Mouse (Mus musculus) liver, embryonic 14.5 days (tissue): ENCODE results near the gene 9530068E07Rik. TPM values are rescaled to one million over a fixed set of nuclear protein-coding genes. Genes with fewer than 3 reads are reported as not detected.

Experiments
- ATAC-seq: fragments of 200-750 bp; cut with Nextera tagmentation; 2 replicates; pipeline ENCODE4 v1.8.0; 2017; ENCODE audit warnings: moderate number of reproducible peaks, mild to moderate bottlenecking, moderate library complexity; ENCODE audit not compliant: insufficient read depth
- DNase-seq, 3 experiments: peaks; one replicate each; pipeline ENCODE4 v3.0.0-alpha.2; 2012 to 2013; ENCODE audit warnings: low read depth in 3 of 3, low spot score in 3 of 3
- H3K27ac ChIP-seq: fragments of 300-500 bp; sonication (generic); 2 replicates; pipeline ENCODE4 v1.5.1; 2014; ENCODE audit warnings: moderate library complexity, mild to moderate bottlenecking, control low read depth, inconsistent platforms
- H3K27me3 ChIP-seq: fragments of 300-500 bp; sonication (generic); 2 replicates; pipeline ENCODE4 v1.6.1; 2014; ENCODE audit warnings: mild to moderate bottlenecking, low read length, moderate library complexity; ENCODE audit not compliant: control insufficient read depth, insufficient read depth
- H3K36me3 ChIP-seq: fragments of 300-500 bp; sonication (generic); replicated peaks from 2 replicates; pipeline ENCODE4 v1.6.1; 2014; ENCODE audit warnings: low read depth; ENCODE audit not compliant: control insufficient read depth, insufficient read depth
- H3K4me1 ChIP-seq, 2 experiments: fragments of 200-500 bp in 1 of 2; fragments of 300-500 bp in 1 of 2; sonication (generic) in 1 of 2; replicated peaks; 2 replicates each; pipeline ENCODE4 v1.6.1; 2012 to 2014; ENCODE audit warnings: antibody characterized with exemption in 1 of 2, inconsistent platforms in 1 of 2, low read length in 1 of 2; ENCODE audit not compliant: control insufficient read depth in 2 of 2, insufficient read depth in 2 of 2
- H3K4me2 ChIP-seq: fragments of 300-500 bp; sonication (generic); 2 replicates; pipeline ENCODE4 v1.6.1; 2014; ENCODE audit warnings: low read depth, mild to moderate bottlenecking, control low read depth, moderate library complexity
- H3K4me3 ChIP-seq, 2 experiments: fragments of 200-500 bp in 1 of 2; fragments of 300-500 bp in 1 of 2; sonication (generic) in 1 of 2; 2 replicates each; pipeline ENCODE4 v1.5.1; 2012 to 2014; ENCODE audit warnings: low read depth in 2 of 2, low read length in 2 of 2, mild to moderate bottlenecking in 2 of 2, control low read depth in 1 of 2, inconsistent platforms in 1 of 2, moderate library complexity in 1 of 2; ENCODE audit not compliant: insufficient read depth in 1 of 2
- H3K9ac ChIP-seq: fragments of 300-500 bp; sonication (generic); replicated peaks from 2 replicates; pipeline ENCODE4 v1.6.1; 2014; ENCODE audit warnings: mild to moderate bottlenecking, control low read depth, moderate library complexity
- H3K9me3 ChIP-seq: fragments of 300-500 bp; sonication (generic); 2 replicates; pipeline ENCODE4 v1.6.1; 2016; ENCODE audit warnings: low read length, mixed read lengths; ENCODE audit not compliant: control insufficient read depth
- CTCF ChIP-seq: IDR thresholded peaks from 2 replicates; pipeline ENCODE4 v1.5.1; 2016; ENCODE audit warnings: antibody characterized with exemption, low read depth, control low read depth
- EP300 ChIP-seq: IDR thresholded peaks from 2 replicates; pipeline ENCODE4 v1.6.1; 2016; ENCODE audit warnings: antibody characterized with exemption, low read depth
- WGBS: fragments of 180-500 bp; shearing (Covaris S2); extraction: QIAGEN DNeasy Blood & Tissue Kit; methylation state at CpG from one replicate; pipeline ENCODE4 v1.1.7; 2014; ENCODE audit not compliant: insufficient replicate concordance; 5-methylcytosine and 5-hydroxymethylcytosine counted together
- polyA plus RNA-seq, 2 experiments: library from polyadenylated mRNA; depleted of rRNA in 1 of 2; stranded (reverse) in 1 of 2; unstranded in 1 of 2; fragments of >200 nt; fragmentation: Nextera tagmentation in 1 of 2; extraction: Ambion mirVana in 1 of 2; gene quantifications; 2 replicates each; pipeline versions ENCODE4 v1.2.1 to v1.2.3; 2012 to 2014

The 9530068E07Rik gene
- polyA plus RNA-seq, 2 experiments: 31.3 to 44.7 TPM

DNA sequence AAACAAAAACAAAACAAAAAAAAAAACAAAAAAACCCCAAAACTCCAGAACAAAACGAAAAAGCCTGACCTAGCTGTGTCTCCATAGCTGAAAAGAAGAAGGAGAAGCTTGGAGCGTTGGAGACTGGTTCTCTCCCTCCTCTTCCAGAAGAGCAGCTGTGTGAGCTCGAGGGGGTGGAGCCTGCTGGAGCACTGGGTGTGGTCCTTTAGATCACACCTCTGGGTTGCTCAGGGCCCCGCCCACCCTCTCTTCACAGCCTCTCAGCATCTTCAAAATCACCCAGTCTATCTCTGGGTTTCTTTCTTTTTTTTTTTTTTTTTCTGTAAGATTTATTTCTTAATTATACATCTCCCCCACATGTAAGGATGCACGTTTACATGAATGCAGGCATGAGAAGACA is 23.0 kb downstream of the 9530068E07Rik start:
- 24% methylated on average over 5 of the region's 5 CpGs for WGBS
- TF ChIP-seq CTCF: no peak
- TF ChIP-seq EP300: no peak
- H3K27me3 ChIP-seq: no peaks in the 10 kb centered on the region

DNA sequence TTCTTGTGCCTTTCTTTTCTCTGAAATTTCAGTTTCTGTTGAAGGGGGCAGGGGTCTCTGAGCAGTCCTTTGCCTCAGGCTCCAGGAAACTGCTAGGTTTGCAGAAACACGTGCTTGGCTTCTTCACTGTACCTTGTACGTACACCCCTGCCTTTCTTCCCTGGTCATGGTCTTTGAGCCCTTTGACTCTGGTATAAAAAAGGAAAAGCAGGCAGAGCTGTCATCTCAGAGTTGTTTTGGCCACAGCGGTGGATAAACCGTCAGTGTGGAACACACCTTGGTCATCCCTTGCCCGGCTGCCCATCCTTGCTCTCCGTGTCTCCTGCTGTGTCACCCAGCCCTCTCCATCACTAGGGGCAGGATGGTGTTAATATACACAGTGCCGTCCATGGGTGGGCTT is 23.6 kb downstream of the 9530068E07Rik start:
- Histone ChIP-seq H3K27ac (no peak overlapping the region), H3K27me3 (no peaks in the 10 kb centered on the region), H3K9me3 (no peaks in the 10 kb centered on the region), H3K4me1 (no peaks in the 10 kb centered on the region), H3K4me3 (no peak overlapping the region), H3K4me2 (no peak overlapping the region), H3K36me3 (no peaks in the 10 kb centered on the region), H3K9ac (no peak overlapping the region)
- ATAC-seq (no peak), DNase-seq (no peak)
- WGBS: 64% methylated on average over 7 of the region's 7 CpGs
- TF ChIP-seq EP300 (no peak), CTCF (no peak)

More for the DNA sequence above, 23.0 kb downstream of the 9530068E07Rik start:
- Histone ChIP-seq H3K27ac (no peak overlapping the region), H3K9me3 (no peaks in the 10 kb centered on the region), H3K4me3 (no peak overlapping the region), H3K36me3 (no peaks in the 10 kb centered on the region), H3K4me2 (no peak overlapping the region), H3K9ac (no peak overlapping the region), H3K4me1 (no peaks in the 10 kb centered on the region)
- DNase-seq: no peak
- no peak for ATAC-seq

DNA sequence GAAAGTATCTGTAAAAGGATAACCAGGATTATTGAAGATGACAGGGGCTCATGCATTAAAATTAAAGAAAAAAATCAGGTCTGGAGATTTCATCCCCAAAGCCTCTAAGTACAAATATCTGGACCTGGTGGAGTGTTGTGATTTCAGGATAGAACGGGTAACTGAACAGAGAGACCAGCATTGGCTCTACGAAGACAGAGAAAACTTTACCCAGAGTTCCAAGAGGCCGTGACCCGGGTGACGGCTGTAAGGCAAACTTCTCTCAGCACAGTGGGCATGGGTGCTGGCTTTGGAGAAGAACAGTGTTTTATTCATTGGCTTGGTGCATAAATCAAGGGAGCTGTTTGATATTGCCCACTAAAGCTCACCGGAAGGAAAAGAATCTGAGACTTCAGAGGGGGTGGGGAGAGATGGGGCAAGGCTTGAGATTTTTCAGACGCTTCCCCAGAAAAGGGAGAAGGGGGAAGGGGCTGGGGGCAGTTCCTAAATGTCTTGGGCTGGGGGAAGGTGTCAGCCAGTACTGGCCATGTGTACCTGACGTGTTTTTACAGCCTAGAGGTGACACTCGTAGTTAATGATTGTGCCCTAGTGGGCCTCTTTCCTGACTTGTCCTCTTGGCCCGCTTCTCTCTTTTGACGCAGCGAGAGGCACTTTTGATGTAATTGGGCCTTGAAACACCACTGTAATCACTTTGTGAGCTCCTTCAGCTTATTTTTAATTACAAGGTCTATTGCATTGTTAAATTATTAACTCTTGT is 24.2 kb downstream of the 9530068E07Rik start:
- Histone ChIP-seq H3K4me2 (no peak overlapping the region), H3K9me3 (no peaks in the 10 kb centered on the region), H3K4me1 (no peaks in the 10 kb centered on the region), H3K27me3 (no peaks in the 10 kb centered on the region), H3K36me3 (no peaks in the 10 kb centered on the region), H3K27ac (no peak overlapping the region), H3K4me3 (no peak overlapping the region), H3K9ac (no peak overlapping the region)
- WGBS: 66% methylated on average over 12 of the region's 12 CpGs
- TF ChIP-seq EP300 (no peak), CTCF (no peak)
- ATAC-seq (no peak), DNase-seq (no peak)

DNA sequence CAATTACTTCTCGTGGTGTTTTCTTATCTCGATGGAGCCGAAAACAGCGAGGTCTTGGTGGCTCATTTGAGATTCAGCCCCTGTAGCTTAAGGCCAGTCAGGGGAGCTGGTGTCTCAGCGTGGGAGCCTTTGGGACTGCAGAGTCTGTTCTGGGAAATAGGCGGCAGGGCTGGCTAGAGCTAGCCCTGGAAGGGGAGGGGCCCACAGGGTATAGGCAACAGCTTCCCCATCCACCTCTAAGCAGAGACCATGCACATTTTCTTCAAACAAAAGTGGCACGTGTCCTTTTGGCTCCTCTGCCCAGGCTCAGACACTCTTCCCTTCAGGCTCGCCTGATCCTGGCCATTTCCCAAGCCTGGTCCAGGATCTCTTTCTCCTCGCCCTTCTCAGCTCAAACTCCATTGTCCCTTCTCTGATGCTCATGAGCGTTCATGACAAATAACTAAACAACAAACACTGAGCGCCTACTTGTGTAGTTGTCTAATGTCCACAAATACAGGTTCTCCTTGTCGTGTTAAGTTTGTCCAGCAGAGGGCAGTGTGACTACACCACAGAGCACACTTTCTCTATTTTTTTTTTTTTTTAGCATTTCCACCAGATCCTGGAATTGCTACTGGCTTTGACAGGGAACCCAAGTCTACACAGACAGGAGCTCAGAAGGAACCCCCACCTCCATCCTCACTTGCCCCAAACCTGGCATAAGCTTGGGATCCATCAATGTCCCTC is 25.0 kb downstream of the 9530068E07Rik start:
- Histone ChIP-seq H3K36me3 (no peaks in the 10 kb centered on the region), H3K27me3 (no peaks in the 10 kb centered on the region), H3K4me1 (no peaks in the 10 kb centered on the region), H3K4me2 (no peak overlapping the region), H3K9me3 (no peaks in the 10 kb centered on the region), H3K4me3 (no peak overlapping the region), H3K9ac (no peak overlapping the region), H3K27ac (no peak overlapping the region)
- DNase-seq: peak; percentile 28 to 34 (median 33)
- ATAC-seq: no peak
- TF ChIP-seq EP300 (no peak), CTCF (peak; percentile 84)
- 29% methylated on average over 12 of the region's 12 CpGs for WGBS

DNA sequence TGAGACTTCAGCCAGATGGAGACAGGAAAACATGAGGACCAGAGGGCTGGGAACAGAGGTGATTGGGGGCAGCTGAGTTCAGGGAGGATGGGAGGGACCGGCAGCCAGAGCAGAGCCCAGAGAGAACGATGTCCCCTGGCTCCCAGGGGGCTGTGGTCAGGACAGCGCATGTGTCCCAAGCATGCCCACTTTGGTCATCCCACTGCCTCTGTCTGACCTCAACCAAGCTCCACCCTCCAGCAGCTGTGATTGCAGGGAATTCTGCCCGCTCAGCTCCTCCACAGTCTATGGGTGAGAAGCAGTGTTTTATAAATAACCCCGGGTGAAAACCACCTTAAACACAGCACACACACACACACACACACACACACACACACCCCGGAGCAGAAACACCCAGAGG is 33.2 kb downstream of the 9530068E07Rik start:
- Histone ChIP-seq H3K9me3 (no peaks in the 10 kb centered on the region), H3K36me3 (no peaks in the 10 kb centered on the region), H3K4me2 (no peak overlapping the region), H3K9ac (no peak overlapping the region), H3K4me3 (no peak overlapping the region), H3K27me3 (no peaks in the 10 kb centered on the region), H3K27ac (no peak overlapping the region), H3K4me1 (no peaks in the 10 kb centered on the region)
- ATAC-seq (no peak), DNase-seq (no peak)
- 47% methylated on average over 6 of the region's 6 CpGs for WGBS
- no peak for TF ChIP-seq CTCF
- TF ChIP-seq EP300: no peak
